Mouse (Mus musculus): ENCODE results near the gene Chordc1.
"Not testable (repeated sequence)": the region's sequence is repeated elsewhere in the genome, so short reads cannot be mapped to it uniquely, and the experiment has no call there.

Gene Chordc1

DNA sequence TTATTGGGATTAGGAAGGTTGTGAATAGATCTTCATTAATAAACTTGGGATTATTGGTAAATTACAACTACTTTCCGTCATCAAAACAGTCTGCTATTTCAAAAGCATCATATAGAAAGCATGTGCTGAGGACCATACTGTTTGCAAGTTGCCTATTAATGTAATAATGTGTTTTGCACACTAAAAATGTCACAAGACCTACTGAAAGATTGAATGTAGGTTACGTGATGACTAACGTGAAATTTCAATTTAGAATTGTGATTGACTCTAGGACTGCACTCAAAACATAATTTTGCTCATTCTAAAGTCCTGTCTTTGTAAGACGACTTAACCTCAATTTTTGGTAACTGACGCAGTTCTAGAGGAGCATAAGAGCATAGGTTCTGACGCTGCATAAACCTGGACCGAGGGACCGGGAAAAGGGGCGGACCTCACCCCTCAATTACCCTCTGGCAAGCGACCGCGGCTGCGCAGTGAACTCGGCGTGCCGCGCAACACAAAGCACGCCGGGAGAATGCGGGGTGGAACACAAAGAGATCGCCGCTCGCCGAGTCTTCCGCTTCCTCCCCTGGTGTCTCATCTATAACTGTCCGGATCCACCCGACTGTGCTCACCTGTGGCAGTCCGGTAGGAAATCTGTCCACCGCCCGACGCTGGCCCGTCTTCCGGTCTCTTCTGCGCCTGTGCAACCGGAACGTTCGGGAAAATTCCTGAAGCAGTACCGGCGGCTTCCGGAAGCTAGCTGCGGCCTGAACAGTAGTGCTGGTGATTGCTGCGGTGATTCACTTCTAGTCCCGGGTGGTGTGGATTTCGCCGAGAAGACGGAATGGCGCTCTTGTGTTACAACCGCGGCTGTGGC lies at the start of gene Chordc1:
Chordc1 (plus strand) TSS at position 555 of the 859 bp plus-strand sequence.
- DNase-seq (ENCODE audit: inconsistent ontology term): peak; percentile 97

DNA sequence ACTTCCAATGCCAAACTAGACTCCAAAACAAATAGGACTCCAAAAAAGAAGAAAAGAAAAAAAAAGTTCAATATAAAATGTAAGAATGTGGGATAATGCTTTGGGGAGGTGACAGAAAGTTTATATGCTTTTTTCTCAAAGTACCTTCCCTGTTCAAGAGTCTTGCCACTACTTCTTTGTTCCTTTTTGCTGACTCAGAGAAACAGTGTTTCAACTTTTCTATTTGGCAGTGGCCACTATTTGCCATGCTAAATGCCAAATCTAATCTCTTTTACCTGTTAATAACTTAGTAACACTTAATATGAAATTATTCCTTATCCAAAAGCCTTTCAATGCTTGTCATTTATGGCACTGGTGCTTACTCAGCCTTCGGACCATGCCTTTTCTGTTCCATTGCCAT lies 16.0 kb upstream of the Chordc1 start:
- DNase-seq (ENCODE audit: inconsistent ontology term): no peak

DNA sequence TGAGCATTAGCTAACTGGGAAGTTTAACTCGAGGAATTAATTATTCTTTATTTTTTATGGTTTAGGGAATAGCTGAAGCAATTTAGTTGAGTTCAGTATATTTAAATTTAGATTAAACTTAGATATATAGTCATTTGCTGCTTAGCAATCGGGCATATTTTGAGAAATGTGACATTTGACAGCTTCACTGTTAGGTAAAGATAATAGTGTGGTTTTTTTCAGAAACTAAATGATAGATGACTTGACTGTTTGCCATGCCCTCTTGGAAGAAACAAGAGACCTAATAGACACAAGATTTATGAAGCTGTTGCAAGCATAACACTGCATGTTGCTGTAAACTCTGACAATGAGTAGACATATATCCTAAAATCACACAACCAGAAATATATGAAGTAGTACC lies 15.1 kb upstream of the Chordc1 start:
- DNase-seq (ENCODE audit: inconsistent ontology term): no peak

DNA sequence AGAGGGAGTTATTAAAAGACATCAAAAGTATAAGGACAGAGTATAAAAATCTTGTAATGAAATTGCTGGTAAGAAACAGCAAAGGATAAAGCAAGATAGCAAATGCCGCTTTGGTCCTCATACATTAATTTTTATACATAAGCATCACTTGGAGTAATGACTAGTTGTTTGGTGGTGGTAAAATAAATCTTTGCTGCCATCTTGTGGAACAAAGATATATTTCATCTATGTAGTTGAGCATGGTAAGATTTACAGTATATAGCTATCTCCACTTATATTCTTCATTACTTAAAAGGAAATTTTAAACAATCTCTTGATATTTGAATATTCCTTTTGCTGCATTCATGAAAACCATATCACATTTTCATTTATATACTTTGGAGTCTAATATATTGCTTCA lies 14.4 kb upstream of the Chordc1 start:
- DNase-seq (ENCODE audit: inconsistent ontology term): peak; percentile 16

DNA sequence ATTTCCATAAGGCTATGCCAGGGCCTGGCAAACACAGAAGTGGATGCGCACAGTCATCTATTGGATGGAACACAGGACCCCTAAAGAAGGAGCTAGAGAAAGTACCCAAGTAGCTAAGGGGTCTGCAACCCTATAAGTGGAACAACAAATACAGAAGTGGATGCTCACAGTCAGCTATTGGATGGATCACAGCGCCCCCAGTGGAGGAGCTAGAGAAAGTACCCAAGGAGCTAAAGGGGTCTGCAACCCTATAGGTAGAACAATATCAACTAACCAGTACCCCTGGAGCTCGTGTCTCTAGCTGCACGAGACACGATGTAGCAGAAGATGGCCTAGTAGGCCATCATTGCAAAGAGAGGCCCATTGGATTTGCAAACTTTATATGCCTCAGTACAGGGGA lies 13.2 kb upstream of the Chordc1 start:
- not testable (repeated sequence) for DNase-seq (ENCODE audit: inconsistent ontology term)

DNA sequence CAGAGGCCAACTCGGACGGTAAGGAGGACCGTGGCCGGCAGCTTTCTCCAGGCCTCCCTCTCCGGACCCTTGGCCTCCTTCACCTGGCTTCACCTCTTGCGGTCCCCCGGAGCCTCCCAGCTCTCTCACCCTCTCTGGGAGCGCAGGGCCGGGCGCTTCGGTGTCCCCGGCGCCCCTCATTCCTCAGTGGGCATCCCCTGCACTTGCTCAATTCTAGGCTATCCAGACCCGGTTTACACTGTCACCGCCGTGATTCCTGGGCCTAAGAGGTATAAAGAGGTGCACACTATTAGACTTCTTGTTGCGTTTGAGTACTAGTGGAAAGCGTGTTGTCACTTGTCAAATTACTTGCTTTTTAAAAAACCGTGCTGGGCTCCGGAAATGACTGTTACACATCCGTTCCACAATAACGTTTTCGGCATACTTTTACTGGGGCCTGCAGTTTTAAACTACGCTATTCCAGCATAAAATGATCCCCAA lies 558 bp downstream of the Chordc1 start:
- DNase-seq (ENCODE audit: inconsistent ontology term): no peak

DNA sequence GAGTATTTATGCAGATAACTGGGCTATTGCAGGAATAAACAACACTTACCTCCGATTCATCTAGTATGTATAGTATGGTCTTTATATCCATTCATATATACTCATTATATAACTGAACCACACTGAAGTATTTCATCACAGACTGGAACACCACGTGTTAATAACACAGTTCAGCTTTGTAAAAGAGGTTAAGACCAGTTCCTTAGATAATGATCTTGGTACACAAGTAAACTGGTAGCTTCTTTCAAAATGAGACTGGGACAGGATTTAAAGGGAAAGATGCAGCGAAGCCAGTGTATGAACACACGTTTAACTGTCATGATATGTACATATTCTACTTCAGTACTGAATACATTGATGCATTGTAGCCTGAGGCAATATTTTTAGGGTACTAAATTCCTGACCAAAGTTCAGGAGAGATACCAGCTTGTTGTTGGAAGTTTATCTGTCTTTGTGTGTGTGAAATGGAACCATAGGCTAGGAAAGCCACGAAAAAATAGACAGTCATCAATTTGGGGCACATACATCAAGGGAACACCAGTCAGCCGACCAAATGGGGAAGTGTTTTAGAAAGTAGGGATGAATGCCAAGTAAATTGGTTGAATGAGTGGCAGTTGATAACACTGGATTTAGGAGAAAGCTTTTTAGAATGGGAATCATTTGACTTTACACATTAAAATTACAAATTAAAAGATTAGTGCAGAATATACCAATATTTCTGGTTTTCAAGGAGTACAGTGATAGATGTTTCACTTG lies 1.3 kb downstream of the Chordc1 start:
- DNase-seq (ENCODE audit: inconsistent ontology term): no peak

DNA sequence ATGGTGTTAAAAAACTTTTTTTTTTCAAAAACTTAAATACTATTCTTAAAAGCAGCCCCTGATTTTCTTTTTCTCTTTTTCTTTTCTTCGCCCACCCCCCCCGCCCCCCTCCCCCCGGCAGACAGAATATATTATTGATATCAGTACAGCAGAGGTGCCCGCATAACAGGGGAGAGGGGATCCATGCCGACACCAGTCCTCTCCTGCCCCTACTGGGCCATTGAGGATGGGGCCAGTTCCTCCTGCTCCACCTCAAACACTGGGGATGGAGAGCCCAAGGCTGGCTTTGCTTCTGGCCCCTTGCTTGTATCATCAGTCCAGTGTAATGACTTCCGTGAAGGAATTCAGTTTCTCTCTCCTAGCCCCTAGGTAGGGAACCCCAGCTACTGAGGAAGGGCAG lies 6.4 kb downstream of the Chordc1 start:
- DNase-seq (ENCODE audit: inconsistent ontology term): no peak

DNA sequence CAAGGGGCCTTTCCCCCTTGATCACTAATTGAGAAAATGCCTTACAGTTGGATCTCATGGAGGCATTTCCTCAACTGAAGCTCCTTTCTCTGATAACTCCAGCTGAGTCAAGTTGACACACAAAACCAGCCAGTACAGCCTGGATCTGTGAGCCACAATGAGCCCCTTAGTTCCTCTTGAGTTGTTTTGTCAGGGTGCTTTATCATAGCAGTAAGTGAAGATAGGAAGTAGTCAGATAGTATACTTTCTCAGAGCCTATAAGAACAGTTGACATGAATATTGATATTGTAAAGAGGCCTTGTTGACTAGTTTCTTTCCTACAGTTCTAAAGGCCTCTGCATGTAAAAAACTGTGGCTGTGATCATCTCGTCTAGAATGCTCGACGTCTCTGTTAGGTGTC lies 28.1 kb downstream of the Chordc1 start:
- DNase-seq (ENCODE audit: inconsistent ontology term): no peak

Data from Muller cell, postnatal 12 days (primary cell).